Mouse (Mus musculus) thymus, postnatal 14 days (tissue): ENCODE measurements around the gene Usp33.

Source experiments
- DNase-seq: peaks from one replicate; pipeline ENCODE4 v3.0.0; 2021

Usp33 gene

DNA sequence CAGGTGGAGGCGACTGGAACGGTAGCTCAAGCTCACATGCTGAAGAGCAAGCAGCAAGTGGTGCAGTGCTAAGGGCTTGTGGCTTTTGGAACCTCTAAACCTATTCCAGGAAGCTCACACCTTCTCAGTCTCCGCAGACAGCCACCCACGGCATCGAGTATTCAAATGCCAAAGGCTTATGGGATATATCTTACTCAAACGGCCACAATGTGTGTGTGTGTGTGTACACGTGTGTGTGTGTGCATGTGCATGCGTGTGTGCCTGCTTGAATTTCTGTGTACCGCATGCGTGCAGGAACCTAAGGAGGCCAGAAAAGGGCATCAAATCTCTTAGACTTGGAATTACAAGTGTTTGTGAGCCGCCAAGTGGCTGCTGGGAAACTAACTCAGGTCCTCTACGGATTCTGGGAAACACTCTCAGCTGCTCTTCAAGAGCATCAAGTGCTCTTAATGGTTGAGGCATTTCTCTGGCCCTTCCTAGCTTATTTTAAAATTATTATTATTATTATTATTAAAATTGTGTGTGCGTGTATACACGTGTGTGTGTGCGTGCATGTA, 3.2 kb upstream of the Usp33 start:
- no peak for DNase-seq

DNA sequence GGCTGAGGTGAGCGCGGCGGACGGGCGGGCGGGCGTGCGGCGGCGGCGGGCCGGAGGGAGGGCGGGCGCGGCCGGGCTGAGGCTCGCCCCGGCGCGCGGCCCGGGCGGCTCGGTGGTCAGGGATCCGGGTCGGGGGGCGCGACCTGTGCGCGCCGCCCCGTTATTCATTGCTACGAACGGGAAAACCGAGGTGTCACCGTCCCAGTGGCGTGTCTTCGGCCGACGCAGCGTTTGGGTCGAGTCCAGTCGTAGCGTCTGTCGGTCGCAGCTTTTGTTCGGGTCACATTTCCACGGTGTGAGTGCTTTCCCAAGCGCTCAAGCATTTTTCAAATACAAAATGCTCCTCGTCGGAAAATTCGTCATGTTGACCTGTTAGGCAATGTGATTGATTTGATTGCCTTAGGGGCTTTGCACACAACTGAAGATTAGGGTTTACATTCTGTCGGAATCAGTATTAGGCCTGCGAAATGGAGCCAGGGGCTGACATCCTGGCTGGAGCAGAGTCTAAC, 409 bp downstream of the Usp33 start:
- no peak for DNase-seq

DNA sequence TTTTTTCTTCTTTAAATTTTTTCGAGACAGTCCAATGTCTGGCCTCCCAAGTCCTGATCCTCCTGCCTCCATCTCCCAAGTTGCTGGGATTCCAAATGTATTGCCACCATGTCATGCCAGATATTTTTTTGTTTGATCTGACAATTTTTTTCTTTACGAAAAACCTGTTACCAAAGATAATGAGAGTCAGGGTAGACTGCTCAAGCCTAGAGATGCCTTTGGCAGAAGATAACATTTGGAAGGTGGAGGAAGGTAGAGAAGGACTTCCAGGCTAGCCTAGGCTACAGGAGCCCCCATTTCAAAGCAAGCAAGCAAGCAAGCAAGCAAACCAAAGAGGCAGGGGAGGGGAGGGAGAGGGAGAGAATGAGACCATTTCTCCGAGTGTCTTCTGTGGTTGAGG, 949 bp downstream of the Usp33 start:
- no peak for DNase-seq

DNA sequence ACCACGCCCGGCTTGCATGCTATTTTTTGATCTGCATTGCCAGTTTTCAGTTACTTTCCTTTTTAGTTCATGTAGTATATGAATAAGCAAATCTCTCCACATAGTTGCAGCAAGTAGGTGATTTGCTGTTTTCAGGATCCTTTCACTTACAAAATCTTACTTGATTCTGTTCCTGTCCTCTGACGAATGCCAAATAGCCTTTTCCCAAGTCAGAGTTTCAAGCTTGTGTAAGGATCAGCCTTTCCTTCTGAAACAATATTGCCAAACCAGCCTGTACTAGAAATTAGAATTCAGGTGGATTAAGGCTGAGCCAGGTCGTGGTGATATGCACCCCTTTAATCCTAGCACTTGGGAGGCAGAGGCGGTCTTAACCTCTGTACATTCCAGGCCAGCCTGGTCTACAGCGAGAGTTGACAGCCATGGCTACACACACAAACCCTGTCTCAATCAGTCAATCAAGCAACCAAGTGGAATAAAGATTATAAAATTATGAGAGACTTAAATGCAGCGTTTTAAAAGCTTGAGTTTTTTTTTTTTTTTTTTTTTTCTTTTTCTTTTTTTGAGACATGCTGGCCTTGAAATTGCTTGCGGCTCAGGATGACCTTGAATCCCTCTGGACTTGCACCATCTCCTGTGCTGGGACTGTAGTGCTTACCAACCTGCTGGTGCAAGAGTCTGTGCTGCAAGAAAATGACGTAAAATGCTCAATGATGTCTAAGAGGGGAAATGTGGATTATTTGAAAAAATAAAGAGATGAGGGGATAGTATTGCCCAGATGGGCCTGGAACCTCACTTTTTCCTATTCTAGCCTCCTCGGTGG, 1.9 kb downstream of the Usp33 start:
- DNase-seq: no peak

DNA sequence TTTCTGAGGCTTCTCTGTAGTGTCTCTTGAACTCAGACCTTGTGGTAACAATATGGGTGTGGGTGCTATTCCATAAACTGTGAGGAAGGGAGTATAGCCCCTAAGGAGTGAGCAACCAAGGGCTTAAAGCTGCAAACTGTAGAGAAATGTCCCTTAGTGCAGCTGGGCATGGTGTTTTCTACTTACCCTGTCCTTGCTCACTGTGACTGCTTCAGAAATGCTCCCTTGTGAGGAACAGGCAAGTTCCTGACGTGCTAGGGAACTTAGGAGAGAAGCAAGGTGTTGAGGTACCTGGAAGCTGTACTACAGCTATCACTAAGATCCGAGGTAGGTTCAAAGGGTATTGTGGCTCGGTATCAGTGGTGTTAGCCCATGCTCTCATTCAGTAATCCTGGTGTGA, 4.2 kb downstream of the Usp33 start:
- DNase-seq: no peak

DNA sequence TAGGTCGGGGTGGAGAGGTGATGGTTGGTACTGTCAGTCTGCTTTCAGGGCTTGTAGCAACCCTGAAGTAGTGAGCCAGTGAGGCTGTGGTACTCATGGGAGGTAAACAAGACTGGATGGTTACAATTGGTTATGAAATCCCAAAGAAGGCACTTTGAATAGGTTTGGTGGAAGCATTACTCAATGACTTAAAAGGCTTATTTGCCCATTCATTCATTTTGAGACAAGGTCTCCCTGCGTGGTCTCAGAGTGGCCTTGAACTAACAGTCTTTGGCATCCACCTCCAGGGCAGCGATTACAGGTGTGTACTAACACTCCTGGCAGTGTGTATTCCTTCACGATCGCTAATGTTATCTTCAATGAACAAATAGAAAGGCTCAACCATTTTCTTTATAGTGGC, 4.7 kb downstream of the Usp33 start:
- no peak for DNase-seq

DNA sequence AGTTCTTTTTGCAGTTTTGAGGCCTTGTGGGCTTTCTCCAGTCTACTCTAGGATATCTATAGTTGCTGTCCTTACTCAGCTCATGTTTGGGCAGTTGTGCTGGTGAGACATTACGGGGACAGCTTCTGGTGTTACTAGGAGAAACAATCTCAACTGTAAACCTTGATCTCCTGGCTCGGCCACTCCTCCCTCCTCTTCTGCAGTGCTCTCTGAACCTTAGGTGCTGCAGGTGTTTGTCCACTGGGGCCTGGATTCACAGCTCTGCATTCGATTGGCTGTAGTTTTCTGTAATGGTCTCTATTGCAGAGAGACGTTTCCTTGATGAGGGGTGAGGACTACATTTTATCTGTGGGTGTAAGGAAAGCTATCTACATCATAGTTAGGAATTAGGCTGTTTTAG, 6.0 kb downstream of the Usp33 start:
- DNase-seq: no peak

DNA sequence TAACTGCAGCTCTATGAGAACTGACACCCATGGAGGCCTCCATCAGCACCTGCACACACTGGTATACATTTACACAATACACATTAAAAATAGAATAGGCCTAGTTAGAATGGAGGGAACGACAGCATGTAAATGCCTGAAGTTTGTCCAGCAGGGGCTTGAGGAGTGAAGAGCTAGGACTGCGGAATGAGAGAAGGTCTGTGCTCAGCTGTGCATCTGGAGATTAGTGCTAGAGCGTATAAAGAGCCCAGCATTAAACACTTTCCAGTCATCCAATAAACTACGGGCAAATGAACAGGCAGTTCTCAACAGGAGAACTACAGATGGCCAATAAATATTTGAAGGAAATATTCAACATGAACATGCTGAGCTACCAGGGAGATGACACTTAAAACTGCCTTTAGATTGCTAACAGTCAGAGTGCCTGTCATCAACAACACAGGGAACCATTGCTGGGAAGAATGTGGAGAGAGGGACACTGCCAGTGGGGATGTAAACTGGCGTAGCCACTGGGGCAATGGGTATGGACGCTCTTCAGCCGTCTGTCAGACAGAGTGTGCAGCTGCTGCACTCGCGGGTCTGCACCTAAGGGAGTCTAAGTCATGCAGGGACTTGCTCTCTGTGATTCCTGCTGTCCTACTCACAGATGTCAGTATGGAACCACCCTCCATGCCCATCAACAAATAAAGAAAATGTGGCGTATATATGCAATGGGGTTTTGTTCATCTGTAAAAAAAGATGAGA, 7.3 kb downstream of the Usp33 start:
- no peak for DNase-seq

DNA sequence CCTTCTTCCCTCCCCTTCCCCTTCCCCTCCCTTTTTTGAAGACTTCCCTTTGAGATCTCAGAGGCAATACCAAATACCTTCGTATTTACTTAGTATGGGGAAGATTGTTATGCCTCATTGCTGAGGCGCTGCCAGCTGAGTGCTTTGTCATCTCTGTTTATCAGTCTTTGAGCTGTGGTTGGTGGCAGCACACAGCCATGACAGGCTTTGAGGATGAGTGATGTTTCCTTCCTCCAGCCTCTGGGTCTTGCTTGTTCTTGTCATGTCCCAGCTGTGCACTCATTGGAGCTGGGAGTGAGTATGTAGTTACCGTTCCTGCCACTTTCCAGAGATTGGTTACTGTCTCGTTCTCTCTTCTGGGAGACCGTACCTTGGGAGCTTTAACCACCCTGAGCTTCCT, 9.1 kb downstream of the Usp33 start:
- DNase-seq: peak; percentile 18

DNA sequence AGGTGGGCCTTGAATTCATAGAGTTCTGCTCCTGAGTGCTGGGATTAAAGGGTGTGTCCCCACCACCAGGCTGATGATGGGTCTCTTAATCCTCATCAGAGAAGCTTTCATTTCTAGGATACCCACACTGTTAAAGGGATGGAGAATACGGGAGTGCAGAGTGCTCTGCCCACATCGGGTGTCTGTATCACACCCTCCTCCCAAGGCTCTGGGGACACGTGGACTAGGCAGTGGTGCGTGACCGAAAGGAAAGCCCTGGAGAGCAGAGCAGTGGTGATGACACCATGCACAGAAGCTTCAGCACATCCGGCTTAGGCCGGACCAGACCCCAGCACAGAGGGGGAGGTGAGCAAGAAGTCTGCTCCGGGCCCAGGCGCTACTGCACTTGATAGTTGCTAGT, 10.5 kb downstream of the Usp33 start:
- DNase-seq: no peak

DNA sequence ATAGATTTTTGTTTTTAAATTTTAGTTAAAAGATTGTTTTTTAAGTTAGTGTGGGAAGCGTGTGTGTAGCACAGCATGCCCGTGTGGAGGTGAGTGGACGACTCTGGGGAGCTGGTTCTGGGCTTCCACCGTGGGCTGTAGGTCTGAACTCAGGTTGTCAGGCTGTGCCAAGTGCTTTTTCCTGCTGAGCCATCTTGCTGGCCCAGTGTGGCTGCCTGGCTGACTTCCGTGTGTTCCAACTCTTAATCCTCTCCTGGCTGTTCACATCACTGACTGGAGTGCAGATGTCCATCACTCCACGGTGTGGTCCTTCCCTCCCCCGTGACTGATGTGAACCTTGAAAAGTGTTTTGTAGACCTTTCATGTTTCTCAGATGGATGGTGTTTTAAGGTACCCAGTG, 12.9 kb downstream of the Usp33 start:
- no peak for DNase-seq

DNA sequence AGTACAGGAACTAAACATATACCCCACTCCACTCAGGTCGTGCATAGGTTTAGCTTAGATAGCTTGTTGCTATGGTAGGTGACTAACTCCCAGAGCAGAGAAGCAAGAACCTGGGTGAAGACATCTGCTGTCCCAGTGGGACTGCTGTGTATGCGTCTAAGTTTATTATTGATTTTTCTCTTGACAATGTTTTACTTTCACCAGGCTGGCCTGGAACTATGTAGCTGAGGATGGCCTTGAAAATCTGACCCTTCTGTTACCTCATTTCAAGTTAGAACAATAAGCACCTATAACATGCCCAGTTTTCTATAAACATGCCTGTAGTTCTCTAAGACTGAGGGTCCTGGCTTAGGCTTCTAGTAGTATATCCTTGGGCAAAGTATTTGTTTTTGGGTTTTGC, 17.9 kb downstream of the Usp33 start:
- DNase-seq: no peak

DNA sequence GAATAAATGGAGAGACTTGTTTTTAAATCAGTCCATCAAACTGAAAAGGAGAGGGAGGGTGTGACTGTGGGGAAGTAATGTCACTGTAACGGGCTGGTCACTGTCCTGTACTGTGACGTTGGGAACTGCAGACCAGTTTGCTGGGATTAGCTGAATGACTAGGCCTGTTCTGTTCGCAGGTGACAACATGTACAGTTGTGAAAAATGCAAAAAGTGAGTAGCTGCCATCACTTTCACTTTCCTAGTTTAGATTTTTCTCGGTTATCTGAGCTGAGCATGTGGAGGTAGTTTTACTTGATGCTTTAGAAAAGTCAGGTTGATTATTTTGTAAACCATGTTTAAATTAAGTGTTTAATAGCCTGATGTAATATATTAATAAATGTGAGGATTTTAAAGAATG, 29.8 kb downstream of the Usp33 start:
- DNase-seq: no peak

DNA sequence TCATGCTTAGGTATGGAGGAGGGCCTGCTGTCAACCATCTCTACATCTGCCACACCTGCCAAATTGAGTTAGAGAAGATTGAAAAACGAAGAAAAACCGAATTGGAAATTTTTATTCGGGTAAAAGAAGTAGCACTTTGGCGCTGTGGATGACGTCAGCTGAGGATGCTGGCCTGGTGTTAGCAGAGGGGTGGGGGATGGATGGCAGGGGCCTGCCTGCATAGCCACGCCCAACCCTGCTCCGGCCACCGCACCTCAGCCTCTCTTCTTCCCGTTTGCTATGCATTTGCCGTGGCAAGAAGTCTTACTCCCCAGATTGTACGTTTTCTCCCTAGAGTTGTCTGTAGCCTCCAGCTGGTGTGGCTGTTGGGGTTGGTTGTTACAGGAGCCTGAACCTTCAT, 37.8 kb downstream of the Usp33 start:
- no peak for DNase-seq

DNA sequence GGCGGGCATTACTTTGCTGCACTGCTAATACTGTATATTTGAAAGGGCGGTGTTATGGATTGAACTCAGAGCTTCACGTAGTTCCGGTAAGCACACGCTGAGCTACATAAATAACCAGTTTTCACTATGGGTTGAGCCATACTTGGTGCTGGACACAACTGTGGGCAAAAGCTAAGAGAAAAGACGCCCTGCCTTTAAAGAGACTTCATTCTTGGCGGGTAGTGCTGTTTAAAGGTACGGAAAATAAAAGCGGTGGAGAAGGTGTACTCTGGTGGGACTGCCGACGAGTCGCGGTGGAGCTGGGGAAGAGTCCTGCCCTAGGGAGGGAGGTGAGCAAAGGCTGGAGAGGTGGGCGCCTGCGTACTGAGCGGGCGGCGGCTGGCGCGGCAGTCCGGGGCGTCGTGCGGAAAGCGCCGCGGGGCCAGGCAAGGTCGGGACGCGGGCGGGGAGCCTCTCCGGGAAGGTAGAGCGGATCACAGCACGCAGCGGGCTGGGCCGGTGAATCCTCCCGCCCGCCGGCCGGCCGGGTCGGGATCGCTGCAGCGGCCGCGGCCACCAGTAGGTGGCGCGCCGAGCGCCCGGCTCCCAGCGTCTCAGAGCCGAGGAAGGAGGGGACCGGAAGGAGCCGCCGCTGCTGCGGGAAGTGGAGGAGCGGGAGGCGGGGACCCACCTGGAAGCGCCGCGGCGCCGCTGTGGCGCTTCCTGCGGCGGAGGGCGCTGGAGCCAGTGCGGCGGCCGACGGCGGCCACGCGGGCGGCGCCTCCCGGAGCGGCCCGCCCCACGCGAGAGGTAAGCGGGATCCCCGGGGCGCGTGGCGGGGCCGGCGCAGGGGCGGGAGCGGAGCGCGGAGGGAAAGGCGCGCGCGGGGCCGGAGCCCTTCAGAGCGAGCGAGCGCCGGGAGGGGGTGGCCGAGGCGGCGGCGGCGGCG, 49.3 kb downstream of the Usp33 start, which contains the start of gene Zzz3:
Zzz3 (plus strand) TSS at position 124 of the 928 bp plus-strand sequence.
- DNase-seq: peak; percentile 93

DNA sequence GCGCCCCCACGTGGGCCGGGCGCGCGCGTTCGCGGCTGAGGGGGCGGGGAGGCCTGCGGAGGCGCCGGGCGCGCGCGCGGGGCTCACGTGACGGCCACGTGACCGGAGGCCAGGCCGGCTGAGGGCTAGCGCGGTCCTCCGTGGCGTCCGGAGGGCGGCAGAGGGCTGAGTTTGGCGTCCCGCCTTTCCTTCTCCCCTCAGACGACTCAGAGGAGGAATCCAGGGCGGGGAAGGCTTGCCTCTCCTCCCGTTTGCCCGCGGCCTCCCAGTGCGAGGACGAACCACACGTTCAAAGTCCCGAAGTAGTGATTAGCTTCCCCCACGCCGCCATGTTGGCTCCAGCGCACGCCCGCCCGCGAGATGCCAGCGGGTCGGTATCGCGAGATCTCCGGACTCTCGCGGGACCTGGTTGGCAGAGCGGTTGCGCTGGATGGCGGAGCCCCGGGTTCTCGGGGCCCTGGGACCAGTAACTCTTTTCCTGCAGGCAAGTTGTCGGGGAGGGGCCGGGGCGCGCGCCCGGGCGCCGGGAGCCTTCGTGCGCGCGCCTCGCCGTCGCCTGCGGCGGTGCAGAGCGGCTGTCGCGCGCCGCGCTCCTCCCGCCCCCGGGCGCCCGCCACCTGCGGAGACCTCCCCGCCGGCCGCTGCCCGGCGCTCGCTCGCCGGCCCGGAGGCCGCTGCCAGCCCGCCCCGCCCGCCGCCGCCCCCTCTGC, 50.2 kb downstream of the Usp33 start:
- peak; percentile 99 for DNase-seq

DNA sequence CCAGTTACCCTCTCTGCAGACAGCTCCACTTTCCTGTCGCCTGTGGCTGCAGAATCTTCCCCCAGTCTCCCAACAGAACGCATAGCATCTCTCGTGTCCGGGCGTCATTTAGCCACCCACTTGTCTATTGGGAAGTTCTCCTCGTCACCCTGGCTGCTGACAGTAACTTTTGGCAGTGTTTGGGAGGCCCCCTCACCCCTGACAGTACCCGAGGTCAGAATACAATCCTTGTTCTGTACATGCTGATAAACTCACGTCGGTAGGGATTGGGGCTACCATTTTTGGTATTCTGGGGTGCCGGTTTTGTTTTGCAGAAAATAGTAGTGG, 50.7 kb downstream of the Usp33 start:
- no peak for DNase-seq

DNA sequence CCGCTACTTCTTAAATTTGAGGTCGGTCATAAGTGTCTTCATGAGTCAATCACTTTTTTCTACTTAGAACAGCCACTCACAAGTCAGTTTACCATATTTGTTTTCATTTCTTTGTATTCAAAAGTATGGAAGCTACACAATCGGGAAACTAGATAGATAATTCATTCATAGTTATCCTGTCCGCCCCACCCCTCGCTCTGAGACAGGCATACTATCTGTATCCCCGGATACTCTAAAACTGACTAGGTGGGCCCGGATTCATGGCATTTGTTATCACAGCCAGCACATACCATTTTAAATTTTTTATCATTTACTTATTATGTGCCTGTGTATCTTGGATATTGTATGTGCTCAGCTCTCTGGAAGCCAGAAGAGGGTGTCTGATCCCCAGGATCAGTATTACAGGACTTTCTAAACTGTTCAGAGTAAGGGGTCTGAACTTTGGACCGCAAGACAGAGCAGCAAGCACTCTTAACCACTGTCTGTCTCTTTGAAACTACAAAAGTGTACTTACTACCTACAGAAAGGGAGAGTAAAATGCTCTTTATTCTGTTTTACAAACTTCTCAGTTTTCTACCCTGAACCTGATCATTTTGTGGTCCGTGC, 51.2 kb downstream of the Usp33 start:
- DNase-seq: peak; percentile 8

DNA sequence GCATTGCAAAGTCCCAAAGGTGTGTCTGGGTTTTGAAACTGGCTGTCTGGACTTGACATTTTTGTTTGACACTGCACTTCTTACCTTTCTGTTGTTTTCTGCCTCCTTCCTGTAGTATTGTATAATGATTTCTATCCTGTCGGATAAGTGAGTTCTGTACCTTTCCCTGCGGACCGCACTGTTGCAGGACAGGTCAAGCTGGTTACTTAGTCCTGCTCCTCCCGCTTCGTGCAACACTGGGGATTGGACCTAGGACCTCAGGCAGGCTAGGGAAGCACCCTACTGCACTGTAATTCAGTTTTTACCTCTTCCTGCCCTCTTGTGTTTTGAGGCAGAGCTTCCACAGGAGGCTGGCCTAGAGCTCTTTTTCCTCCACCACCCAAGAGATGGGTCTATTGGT, 54.2 kb downstream of the Usp33 start:
- DNase-seq: no peak

DNA sequence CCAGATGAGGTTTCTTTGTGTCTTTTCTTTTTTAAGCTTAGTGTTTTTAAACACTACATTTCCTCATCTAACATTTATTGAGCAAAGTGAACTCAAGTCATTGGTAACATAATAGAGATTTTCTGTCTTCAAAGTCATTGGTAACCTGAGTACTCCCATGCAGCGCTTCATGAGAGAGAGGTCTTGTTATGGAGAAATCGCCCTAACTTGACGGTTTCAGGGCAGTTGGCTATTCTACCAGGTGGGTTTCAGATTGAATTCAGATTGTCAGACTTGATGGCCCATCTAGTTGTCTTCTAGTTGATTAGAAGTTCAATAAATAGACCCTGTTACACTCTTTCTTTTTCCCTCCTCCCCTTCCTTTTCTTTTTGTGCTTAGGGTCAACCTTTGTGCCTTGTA, 54.6 kb downstream of the Usp33 start:
- no peak for DNase-seq

DNA sequence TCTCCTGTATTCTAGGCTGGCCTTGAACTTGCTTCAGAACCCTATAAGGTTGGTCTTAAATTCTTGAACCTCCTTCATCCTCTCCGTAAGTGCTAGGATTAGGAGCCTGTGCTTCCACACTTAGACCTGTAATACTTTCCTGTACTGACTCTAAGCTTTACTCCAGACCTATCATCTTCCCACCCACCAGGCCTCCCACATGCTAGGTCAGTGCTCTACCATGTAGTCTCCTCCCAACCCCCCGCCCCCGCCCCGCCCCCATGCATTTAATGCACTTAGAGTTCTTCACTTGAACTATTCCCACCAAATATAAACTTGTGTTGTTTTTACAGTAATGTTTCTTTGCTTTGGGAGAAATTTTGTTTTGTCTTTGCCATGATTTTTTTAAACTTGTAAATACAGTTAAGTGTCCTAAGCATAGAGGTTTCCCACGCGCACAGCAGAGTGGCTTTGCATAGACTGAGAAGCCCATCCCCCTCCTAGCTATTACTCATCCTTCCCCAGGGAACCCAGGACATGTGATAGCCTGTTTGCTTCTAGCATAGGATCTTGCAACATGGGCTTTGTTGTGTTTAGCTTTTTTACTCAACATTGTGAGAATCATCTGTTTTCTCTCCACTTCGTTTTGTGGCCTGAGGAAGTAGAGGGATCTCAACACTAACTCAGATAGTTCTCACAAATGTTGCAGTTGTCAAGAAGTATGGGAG, 55.8 kb downstream of the Usp33 start:
- no peak for DNase-seq
